ENCODE assay signal across 26 mouse cellular contexts in genomic region chr4:54986671-54987070, GRCm38 (mm10). TPM values are rescaled to one million over a fixed set of nuclear protein-coding genes. Genes with fewer than 3 reads are reported as not detected.
DNase-seq lines count a peak whose midpoint lies in the region; ATAC-seq and TF ChIP-seq lines count a peak whose summit lies in the region.
"Had no signal": no experiment of that assay in that cellular context is flagged by ENCODE, and none has a peak within 500 bp of the region (broad histone marks: within the 10 kb centered on the region; RNA-seq: fewer than 3 reads in every experiment).

No protein-coding gene starts in this region.

- H3K9me3 ChIP-seq in heart, postnatal 0 days (replicated peaks; ENCODE audit: control insufficient read depth, low read length): no peaks in the 10 kb centered on the region
- H3K9me3 ChIP-seq in ES-Bruce4 (replicated peaks; ENCODE audit: control insufficient read depth, insufficient read depth, low read length, poor library complexity, severe bottlenecking) (peaks cover 52% of the 10 kb centered on the region), ES-E14 (ENCODE audit: control insufficient read depth, insufficient read depth, low read depth, low read length) (no peaks in the 10 kb centered on the region)
- H3K9me3 ChIP-seq: forebrain, embryonic 10.5 days; forebrain, embryonic 13.5 days; heart, embryonic 12.5 days; heart, embryonic 15.5 days; hindbrain, embryonic 12.5 days; hindbrain, embryonic 15.5 days had no signal

- no peak overlapping the region for H3K9ac ChIP-seq in heart, postnatal 0 days (replicated peaks; ENCODE audit: low read depth, low read length)
- H3K9ac ChIP-seq in ES-Bruce4 (ENCODE audit: low read depth, poor library complexity, severe bottlenecking) (no peak overlapping the region), ES-E14 (ENCODE audit: insufficient read depth, low read depth, low read length, poor library complexity, severe bottlenecking) (peak overlapping the region; percentile 20; the same call in 1 of the 2 replicates)
- H3K9ac ChIP-seq: forebrain, embryonic 13.5 days; heart, embryonic 12.5 days; heart, embryonic 15.5 days; hindbrain, embryonic 12.5 days; hindbrain, embryonic 15.5 days had no signal

- in situ Hi-C loops in ES-E14 (cut with MboI; ENCODE audit: low sequenced_read_pairs in 2 of 2, unreplicated experiment in 2 of 2): no loop called here

- H3K27ac ChIP-seq in heart, postnatal 0 days (ENCODE audit: low read depth): peak overlapping the region; percentile 6; the same call in 1 of the 2 replicates
- H3K27ac ChIP-seq in ES-Bruce4 (ENCODE audit: insufficient read depth, low read length) (peak overlapping the region; percentile 99), ES-E14 (ENCODE audit: insufficient read depth, low read depth, low read length, poor library complexity, severe bottlenecking) (peak overlapping the region; percentile 88; the same call in 1 of the 2 replicates)
- H3K27ac ChIP-seq: forebrain, embryonic 10.5 days; forebrain, embryonic 13.5 days; heart, embryonic 15.5 days; hindbrain, embryonic 12.5 days; hindbrain, embryonic 15.5 days had no signal

- WGBS in heart, postnatal 0 days: 71% methylated on average over 4 of the region's 4 CpGs

- no peak for ATAC-seq in heart, postnatal 0 days (ENCODE audit: insufficient read depth, low read depth)
- ATAC-seq: activated CD4-positive, CD25-positive, alpha-beta regulatory T cell, adult 4 months; forebrain, embryonic 13.5 days; forebrain, embryonic 16.5 days; Patski had no signal

- H3K27me3 ChIP-seq in heart, postnatal 0 days (ENCODE audit: control insufficient read depth, insufficient read depth, low read length): no peaks in the 10 kb centered on the region
- no peaks in the 10 kb centered on the region for H3K27me3 ChIP-seq in ES-Bruce4 (ENCODE audit: control insufficient read depth, insufficient read depth, low read length, poor library complexity, severe bottlenecking)
- H3K27me3 ChIP-seq: CH12.LX; forebrain, embryonic 13.5 days; heart, embryonic 12.5 days; heart, embryonic 15.5 days; hindbrain, embryonic 12.5 days; hindbrain, embryonic 15.5 days; Patski had no signal

- no peaks in the 10 kb centered on the region for H3K4me1 ChIP-seq in heart, postnatal 0 days (ENCODE audit: control insufficient read depth, insufficient read depth)
- H3K4me1 ChIP-seq in ES-Bruce4 (ENCODE audit: control insufficient read depth, insufficient read depth, low read length) (peaks cover 4% of the 10 kb centered on the region), ES-E14 (ENCODE audit: control insufficient read depth in 2 of 2, insufficient read depth in 2 of 2, low read length in 2 of 2, poor library complexity in 1 of 2) (peaks cover 6 to 18% of the 10 kb centered on the region in 2 experiments; a peak in 3 of 4 replicates)
- H3K4me1 ChIP-seq: heart, embryonic 15.5 days; hindbrain, embryonic 12.5 days had no signal

- DNase-seq in heart, postnatal 0 days (ENCODE audit: low spot score): no peak
- no peak for DNase-seq in heart, postnatal 36 days
- peak; percentile 33 for DNase-seq in ES-E14 (ENCODE audit: low read depth, low spot score)
- DNase-seq in left cerebral cortex, postnatal 4 days: no peak
- DNase-seq in lung, postnatal 4 days: no peak
- DNase-seq: adrenal gland, postnatal 10 days; adrenal gland, postnatal 36 days; B cell, adult 2 months; cerebellum, adult 18-20 months; cerebellum, adult 9-10 months; cerebellum, postnatal 14 days; gastrocnemius, postnatal 25 days; heart, postnatal 14 days; kidney, adult 11 months had no signal

- TF ChIP-seq POLR2A in ES-Bruce4 (IDR thresholded peaks at IDR 0.05; ENCODE audit: insufficient read depth, low read length): no peak

- TF ChIP-seq EP300 in heart, postnatal 0 days (IDR thresholded peaks at IDR 0.05; ENCODE audit: low read depth): no peak
- no peak for TF ChIP-seq EP300 in ES-Bruce4 (IDR thresholded peaks at IDR 0.05; ENCODE audit: insufficient read depth, low read depth, low read length)

- H3K36me3 ChIP-seq in heart, postnatal 0 days (replicated peaks; ENCODE audit: control insufficient read depth, insufficient read depth, low read length): no peaks in the 10 kb centered on the region
- H3K36me3 ChIP-seq in ES-Bruce4 (ENCODE audit: control insufficient read depth, insufficient read depth, low read length, poor library complexity, severe bottlenecking) (peaks cover 31% of the 10 kb centered on the region), ES-E14 (ENCODE audit: control insufficient read depth, insufficient read depth, low read length, poor library complexity, severe bottlenecking) (peaks cover 5% of the 10 kb centered on the region)
- H3K36me3 ChIP-seq: G1E; heart, embryonic 12.5 days; heart, embryonic 15.5 days; hindbrain, embryonic 15.5 days had no signal

- no peak overlapping the region for H3K4me3 ChIP-seq in heart, postnatal 0 days (ENCODE audit: low read depth, low read length)
- H3K4me3 ChIP-seq in ES-Bruce4 (ENCODE audit: low read depth, low read length): no peak overlapping the region
- no peak overlapping the region for H3K4me3 ChIP-seq in ES-E14 (ENCODE audit: insufficient read depth in 1 of 2, low read depth in 1 of 2, low read length in 2 of 2, poor library complexity in 1 of 2, severe bottlenecking in 1 of 2)
- H3K4me3 ChIP-seq: forebrain, embryonic 10.5 days; forebrain, embryonic 13.5 days; heart, embryonic 12.5 days; heart, embryonic 15.5 days; hindbrain, embryonic 12.5 days; hindbrain, embryonic 15.5 days had no signal

- intact Hi-C loops in heart, postnatal 36 days (cut with DNase I): loop anchor here (5.0 kb wide), 1 partner anchor 56 kb away; no protein-coding TSS in a partner anchor
- intact Hi-C loops in left cerebral cortex, postnatal 4 days (cut with DNase I): no loop called here

- no peak overlapping the region for H3K4me2 ChIP-seq in heart, postnatal 0 days (ENCODE audit: low read depth, low read length)
- H3K4me2 ChIP-seq: forebrain, embryonic 13.5 days; heart, embryonic 12.5 days; heart, embryonic 15.5 days; hindbrain, embryonic 12.5 days; hindbrain, embryonic 15.5 days had no signal

- no peak for TF ChIP-seq CTCF in heart, postnatal 0 days (IDR thresholded peaks at IDR 0.05; ENCODE audit: low read depth)
- TF ChIP-seq CTCF in ES-Bruce4 (IDR thresholded peaks at IDR 0.05; ENCODE audit: low read depth, low read length): no peak

TF ChIP-seq in ES-E14, 5 proteins besides CTCF, POLR2A, EP300 and RAD21:
- TF ChIP-seq ZNF384 (IDR thresholded peaks at IDR 0.05; ENCODE audit: low read depth, low read length): no peak
- no peak for TF ChIP-seq MAFK (IDR thresholded peaks at IDR 0.05; ENCODE audit: insufficient read depth, low read depth, low read length)
- no peak for TF ChIP-seq ZC3H11A (IDR thresholded peaks at IDR 0.05; ENCODE audit: borderline replicate concordance, low read depth, low read length)
- TF ChIP-seq CHD2 (IDR thresholded peaks at IDR 0.05; ENCODE audit: low read depth, low read length): no peak; the same call in 1 of the 2 replicates
- TF ChIP-seq HCFC1 (IDR thresholded peaks at IDR 0.05; ENCODE audit: borderline replicate concordance, insufficient read depth, low read length): no peak

RNA-seq across cellular contexts. Expression of gene Zfp462, which starts 41.8 kb away (rescaled TPM):
- total RNA-seq in heart, postnatal 0 days (2014; rRNA removed; ENCODE audit: low replicate concordance): 5.5 and 6.6 TPM in 2 replicates
- 1.0 and 1.1 TPM in 2 replicates for polyA plus RNA-seq in heart, postnatal 0 days (2015; fragmentation: Nextera tagmentation; extraction: Ambion mirVana)
- total RNA-seq in heart, postnatal 36 days (2021): 1 to 10 TPM; 7.2 to 7.5 TPM
- polyA plus RNA-seq in ES-Bruce4 (2011; ENCODE audit: insufficient read depth, insufficient read length, low read depth, missing spikeins): 124 and 134 TPM in 2 replicates
- total RNA-seq in ES-E14 (2012; rRNA removed): 48.8 and 63.7 TPM in 2 replicates
- 100 to 1,000 TPM; 140 to 143 TPM for total RNA-seq in left cerebral cortex, postnatal 4 days (2021)
- total RNA-seq: CH12.LX had no signal
- polyA plus RNA-seq: G1E had no signal

Comparison
In these comparisons a context has a peak if more than half of its experiments do, and no peak if none do; other contexts are left out.
1. H3K27ac ChIP-seq: peak in every context shown above with its lines; median percentile 99 in ES-Bruce4; 88 in ES-E14; 6 in heart, postnatal 0 days.